Mouse (Mus musculus) kidney, postnatal 4 days (tissue): ENCODE measurements at regions not wholly inside any gene's neighbourhood (a gene's known extent, or its start where the extent isn't known, plus 50 kb on each side); places are given as distances from the start of the nearest gene placed in this dataset.
A peak's percentile ranks its signal among the peaks of the same experiment; 100 is the strongest.

Experiments
- DNase-seq, 2 experiments: peaks; one replicate each; pipeline ENCODE4 v3.0.0; 2021; ENCODE audit warnings: mixed read lengths in 2 of 2

DNA sequence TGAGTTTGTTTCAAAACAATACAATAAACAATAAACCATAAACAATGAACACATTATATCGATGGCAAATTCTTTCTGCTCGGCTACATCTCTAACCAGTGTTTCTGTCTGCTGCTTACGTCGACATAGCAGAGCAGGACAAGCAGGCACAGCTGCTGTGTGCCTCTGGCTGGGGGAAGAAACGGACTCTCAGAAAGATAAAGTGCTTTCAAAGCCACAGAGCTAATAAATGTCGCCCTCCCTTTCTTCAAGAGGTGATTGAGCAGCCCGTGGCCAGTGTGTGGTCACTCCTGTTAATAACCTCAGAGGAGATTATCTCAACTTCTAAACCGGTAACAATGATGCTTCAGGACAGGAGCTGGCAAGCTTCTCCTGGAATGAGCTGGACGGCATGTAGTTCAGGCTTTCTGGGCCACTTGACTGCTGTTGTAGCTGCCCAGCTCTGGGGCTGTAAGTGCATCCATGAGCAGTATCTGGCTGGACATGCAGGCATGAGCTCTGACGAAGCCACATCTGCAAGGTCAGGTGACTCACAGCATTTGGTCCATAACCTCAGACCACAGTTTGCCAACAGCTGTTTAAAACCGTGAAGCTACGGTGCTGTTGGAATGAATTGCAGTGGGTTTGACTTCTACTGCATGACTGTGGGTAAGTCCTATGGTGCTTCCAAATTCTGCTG, 55.6 kb downstream of the Evx1 start:
- peak; percentile 3 to 4 for DNase-seq

DNA sequence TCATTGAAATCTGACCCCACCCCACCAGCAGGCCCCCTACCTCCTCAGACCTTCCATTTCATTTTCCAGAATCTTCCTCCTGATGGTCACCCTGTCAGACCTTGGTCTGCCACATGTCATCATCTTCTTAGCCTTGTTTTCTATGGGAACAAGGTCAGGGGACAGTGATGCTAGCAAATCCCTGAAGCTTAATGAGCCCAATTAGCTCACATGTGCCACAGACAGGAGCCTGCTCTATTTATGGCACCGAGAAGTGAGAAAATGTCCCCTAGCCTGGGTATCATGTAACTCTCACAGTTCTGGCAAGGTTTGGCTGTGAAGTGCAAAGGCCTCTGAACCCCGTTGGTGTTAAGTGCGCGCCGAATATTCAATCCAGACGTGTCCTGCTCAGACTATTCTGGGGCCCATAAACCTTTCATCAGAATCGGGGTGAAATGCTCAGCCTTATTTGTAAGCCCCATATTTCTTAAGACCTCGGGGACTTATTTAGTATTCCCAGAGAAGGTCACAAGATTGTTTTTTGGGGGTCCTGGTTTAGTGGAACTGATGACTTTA, 57.6 kb downstream of the Evx1 start:
- DNase-seq: no peak

DNA sequence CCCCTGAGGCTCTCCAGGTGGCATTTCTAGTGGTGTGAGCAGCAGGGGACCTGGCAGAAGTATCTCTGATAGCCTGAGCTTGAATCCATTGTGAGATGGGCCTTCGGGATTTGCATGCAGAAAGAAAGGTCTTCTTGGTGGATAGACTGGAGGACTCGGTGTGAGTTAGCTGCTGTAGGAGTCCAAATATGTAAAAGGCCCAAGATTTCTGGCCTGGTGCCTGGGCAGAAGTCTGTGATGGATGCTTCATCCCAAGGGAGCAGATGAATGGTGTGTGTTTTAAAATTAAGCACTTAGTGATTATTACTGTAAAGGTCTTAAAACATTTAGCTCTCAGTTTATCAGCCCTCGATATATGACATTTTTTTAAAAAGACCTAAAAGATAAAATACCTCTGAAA, 65.8 kb downstream of the Evx1 start:
- peak; percentile 11 to 17 for DNase-seq

DNA sequence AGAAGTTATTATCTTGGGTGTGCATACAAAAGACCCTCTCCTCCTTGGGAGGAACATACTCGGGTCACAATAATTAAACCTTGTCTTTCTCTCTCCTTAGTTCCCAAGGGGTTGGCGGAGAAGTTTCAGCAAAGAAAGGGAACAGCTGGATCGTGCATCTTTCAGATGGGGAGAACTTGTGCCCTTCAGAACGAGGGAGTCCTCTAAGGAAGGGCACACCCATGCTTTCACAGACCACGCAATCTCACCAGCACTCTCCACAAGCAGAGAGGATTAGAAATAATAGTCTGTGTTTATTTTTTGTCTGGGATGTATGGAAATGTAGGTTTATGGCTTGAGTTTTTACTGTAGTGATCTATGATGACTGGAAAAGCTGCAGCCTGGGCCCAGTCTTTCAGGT, 66.3 kb downstream of the Evx1 start:
- DNase-seq: no peak

DNA sequence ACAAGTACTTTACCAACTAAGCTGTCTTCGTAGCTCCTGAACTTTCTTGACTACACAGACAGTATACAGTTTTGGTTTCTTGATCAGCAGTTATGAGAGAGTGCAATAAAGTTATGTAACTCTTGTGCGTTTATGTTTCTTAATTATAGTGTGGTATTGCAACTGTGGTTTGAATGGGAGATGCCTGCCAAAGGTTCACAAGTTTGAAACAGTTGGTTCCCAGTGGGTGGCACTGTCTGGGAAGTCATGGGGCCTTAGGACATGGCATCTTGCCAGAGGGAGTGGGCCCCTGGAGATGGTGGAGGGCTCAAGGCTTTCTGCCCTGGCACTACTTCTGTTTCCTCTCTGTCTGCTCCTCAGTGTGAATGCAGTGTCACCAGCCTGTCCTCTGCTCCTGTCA, 71.7 kb downstream of the Evx1 start:
- DNase-seq: no peak

DNA sequence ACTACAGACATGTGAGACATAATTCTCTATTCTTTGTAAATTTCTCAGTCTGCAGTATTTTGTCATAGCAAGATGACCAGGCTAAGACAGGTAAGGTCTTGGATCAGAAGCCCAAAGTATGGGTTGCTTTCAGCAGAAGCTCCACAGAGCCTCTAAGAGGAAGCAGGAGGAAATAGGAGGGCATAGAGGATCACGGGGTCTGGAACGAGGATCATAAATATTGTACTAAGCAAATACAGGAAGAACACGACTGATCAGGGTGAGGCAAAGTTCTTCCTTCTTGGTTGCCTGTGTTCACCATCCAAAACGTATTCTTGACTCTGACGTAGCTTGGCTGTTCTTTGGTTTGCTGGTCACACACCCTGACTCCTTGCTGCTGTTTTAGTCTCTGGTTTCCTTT, 88.1 kb downstream of the Evx1 start:
- no peak for DNase-seq

DNA sequence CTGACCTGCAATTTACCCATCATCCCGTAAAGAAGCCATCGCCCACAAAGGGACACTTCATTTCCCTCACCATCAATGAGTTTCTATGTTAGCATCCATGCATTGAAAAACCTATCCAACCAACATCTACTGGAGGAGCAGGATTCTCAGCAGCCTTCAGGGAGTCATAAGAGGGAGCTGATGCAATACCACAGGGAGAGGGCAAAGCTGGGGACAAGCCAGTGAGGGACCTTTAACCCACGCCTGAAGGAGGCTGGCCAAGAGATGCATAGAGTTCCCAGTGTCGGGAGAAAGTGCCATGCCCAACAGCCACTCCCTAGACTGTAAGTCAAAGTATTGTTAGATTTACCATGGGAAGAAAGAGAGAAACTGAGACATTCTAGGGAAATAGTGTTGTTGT, 96.7 kb downstream of the Evx1 start:
- no peak for DNase-seq

DNA sequence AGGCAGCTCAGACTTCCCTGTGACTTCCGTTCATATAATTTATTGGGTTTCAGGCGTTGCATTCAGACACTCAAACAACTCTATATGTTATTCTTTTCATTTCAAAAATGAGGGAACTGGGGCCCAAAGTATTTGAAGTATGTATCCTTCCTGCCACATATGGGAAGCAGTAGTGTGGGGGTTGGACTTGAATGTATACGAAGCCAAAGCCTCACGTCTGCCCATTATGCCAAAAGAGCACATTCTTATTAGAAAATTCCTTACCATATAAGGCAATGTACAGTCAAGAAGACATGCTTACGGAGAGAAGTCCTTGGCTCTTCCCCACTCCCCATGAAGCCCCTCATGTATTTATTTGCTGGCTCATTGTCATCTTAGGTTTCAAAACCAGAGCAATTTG, 97.4 kb downstream of the Evx1 start:
- no peak for DNase-seq

DNA sequence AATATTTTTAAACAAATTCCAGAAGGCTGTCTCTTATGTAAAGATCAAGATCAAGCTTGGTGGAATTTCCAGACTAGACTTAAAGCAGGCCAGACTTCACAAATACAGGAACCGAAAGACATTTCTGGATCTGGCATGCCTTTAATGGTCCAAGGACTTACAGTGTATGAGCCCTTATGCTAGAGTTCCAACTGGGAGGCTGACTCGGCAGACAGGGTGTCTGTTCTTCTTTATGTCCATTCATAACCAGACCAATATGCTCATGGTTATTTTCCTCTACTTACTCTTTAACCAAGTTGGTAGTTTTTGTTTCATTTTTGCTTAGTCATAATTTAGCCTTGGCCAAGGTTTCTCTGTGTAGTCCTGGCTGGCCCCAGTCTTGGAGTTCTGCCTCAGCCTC, 98.0 kb downstream of the Evx1 start:
- DNase-seq: no peak

DNA sequence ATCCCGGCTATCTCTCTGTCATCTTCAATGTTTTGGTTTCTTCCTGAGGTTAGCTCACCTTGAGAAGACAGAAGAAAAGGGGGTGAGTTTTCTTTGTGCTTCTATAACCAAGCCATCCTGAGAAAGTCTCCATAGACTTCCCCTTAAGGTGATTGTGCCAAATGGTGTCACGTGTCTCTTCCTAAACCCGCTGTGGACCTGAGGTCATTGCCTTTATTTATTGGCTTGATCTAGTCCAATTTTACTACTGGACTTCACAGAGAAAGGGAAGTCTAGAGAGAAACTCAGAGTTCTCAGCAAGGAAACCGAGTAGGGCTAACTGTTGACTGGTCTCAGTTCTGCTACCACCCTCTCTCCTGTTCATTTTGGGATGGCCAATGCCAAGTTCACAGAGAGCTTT, 100.3 kb downstream of the Evx1 start:
- no peak for DNase-seq

DNA sequence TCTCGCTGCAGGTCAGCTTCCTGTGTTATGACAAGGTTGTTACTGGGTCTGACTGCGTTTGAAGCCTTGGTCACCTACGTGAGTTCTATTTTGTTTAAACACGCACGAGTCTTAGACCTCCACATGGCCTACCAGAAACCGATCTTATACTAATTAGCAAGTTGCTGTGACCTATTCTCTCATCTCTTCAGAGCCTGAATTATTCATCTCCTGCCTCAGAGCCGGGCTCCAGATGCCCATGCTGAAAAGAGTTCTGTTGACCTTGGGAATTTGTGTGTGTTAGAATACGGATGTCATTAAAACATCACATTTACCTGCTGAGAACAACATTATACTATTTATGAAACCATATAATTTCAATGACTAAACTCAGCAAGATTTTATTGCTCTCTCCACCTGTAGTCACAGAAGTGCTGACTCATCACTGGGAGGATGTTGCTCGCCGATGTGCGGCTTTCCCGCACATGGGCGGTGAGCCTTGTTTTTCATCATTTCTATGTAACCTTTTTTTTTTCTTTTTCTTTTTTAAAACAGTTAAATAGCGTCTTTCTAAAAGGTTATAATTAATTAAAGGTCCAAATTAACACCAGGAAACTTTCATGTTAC, 102.1 kb downstream of the Evx1 start:
- DNase-seq: no peak

DNA sequence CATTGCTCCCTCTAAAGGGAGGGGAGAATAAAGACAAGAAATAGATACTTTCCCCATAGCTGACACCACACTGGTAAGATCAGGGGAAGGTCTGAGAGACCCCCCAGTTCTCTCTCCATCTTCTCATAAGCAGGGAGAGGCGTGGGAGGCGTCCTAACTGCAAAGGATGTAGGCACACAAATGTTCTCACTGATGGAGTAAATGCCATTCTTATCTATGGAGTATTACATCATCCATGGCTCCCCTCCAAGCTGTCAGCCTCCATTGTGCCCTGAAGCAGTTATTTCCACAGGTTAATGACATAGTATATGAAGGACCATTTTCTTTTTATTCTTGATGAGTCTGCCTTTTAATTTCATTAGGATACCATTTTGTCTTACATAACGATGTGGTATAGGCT, 103.2 kb downstream of the Evx1 start:
- no peak for DNase-seq

DNA sequence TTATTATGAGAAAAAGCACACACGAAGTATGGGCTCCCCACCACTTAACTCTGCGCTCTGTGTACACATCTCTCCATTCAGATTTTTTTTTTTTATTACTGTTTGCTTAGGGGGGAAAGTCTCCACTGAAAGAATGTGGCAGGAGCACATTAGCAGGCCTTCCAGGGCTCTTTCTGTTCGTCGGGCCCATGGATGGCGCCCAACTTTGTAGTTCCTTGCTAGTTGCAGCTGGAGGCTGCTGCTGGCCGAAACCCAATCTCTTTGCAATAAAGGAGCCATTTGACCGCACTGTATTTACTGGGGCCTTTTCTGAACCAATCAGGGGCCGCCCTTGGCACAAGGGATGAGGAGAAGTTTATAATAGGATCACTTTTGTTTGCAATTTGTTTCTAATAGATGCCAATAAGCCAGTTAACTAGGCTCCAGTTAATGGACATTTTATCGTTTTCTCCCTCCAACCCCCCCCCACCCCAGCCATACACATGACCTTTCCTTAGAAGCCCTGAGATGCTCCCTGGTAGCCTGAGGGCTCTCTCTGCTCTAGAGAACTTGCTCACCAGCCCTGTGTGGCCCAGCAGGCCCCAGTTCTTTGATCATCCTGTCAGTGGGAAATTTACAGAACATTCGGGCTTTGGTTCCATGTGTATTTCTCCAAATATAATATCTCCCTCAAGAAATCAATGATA, 104.3 kb downstream of the Evx1 start:
- DNase-seq: peak; percentile 60 to 62

DNA sequence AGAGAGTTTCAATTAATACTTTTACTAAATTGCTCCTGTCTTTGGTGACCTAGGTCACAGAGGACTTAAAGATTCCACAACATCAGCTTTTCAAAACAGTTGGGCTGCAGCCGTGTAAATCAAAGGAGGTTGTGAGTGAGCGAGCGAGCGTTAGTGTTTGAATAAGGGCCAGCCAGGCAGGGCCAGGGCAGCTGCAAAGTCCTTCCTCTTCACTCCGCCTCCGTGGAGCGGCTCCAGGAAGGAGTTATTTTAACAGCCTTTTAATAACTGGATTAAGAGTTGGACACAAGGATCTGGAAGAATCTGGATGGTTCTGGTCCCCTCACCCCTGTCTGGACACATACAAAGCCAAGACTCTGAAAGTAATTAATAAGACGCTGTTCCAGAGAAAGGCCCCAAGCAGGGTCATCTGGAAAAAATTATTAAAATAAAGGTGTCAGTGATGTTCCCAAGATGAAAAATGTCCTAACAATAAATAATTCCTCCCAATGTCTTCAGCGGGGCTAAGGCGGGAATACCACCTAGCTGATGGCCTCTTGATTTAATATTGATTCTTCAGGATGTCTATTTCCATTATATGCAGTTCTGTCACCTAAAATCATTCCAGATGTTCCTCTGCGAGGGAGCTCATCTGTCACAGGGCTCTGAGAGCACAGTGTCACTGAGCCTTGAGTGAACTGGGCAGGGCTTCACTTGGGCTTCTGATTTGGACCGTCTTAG, 105.3 kb downstream of the Evx1 start:
- peak; percentile 73 to 79 for DNase-seq

DNA sequence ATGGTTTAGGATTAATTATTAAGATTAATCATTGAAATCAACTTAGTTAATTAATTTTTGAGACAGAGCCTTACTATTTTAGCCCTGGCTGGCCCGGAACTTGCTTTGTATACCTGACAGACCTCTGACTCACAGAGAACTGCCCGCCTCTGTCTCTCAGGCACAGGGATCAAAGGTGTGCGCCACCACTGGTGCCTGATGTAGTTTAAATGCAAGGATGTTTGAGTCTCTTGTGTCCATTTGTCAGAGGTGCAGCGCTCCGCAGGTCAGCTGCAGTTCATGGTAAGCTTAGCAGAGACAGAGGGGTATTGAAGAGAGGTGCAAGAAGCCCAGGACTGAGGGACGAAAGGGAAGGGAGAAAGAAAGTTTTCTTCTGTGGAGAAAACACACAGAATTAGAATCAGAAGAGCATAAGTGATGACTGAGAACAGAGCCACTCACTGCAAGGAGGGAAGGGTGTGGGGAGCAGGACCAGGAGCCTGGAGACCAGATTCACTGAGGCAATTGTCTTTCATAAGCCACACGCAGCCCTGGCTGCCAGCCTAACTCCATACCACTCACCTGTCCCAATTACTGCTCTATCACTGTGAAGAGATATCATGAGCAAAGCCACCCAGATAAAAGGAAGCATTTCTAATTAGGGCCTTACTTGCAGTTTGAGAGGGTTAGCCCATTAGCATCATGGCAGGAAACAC, 107.1 kb downstream of the Evx1 start:
- no peak for DNase-seq

DNA sequence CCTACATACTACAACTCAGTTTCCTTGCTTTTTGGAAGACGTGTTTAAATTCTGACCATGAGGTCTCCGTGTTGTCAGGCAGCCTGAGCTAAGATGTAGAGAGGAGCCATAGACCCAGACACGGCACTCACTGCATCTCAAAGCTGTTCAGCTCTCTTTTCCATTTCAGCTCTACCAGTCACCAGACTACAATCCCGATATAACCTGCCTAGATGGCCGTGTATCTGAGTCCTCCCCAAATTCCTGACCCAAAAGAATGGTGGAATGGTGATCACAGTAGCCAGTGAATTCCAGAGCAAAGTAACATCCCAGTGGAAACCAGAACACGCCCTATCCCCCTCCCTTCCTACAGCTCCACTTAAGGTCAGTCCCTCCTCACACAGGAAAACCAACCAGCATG, 108.5 kb downstream of the Evx1 start:
- no peak for DNase-seq

DNA sequence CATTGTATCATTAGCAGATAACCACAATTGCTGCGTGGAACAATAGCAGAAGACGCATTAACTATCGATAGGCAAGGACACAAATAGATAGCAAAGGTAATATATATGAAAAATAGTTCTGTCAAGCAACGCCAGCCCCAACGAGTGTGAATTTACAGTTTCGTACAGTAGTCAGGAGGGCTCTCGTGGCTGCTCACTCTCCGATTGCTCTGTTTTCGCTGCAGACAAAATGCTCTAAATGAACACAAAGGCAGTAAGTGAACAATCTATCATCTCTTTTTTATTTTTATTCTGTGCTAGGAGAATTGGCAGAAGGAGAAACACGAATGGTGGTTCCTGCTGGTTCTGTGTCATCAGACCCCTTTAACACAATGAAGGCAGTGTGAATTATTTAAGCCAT, 109.4 kb downstream of the Evx1 start:
- no peak for DNase-seq

DNA sequence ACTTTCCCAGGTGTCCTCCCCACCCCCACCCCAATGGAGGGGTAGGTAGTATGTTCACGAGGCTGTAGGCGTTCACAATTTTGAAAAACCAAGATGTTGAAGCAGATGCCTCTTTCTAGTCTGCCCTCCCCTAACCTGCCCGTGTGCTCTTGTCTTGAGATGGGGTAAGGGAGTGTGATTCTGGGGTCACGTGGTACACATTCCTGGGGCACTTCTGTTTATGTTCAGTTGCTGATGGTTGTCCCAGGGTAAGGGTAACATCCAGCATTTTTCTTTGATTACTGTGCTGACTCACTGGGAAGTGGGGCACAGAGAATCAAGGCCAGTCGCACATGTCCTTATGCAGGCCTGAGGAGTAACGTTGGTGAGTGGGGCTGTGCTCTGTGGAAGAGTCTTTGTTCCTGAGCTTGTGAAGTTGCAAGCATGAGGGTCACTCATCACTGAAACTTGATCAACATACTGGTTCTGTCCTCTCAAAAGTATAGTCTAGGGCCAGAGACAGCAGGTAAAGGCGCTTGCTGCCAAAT, 110.3 kb downstream of the Evx1 start:
- no peak for DNase-seq

DNA sequence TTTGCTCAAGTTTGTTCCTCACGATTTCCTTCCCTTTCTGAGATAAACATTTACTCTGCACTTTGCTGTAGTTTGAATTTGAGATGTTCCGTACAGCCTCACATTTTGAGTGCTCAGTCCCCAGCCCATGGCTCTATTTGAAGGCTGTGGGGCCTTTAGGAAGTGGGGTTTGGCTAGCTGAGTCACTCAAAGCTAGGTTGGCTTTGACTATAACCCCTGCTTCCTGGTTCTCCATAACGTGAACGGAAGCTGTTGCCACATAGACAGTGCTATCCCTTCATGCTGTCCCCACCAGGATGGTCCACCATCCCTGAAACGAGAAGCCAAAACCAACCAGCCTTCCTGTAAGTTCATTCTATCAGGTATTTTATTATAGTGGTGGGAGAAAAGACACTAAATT, 111.1 kb downstream of the Evx1 start:
- DNase-seq: no peak

DNA sequence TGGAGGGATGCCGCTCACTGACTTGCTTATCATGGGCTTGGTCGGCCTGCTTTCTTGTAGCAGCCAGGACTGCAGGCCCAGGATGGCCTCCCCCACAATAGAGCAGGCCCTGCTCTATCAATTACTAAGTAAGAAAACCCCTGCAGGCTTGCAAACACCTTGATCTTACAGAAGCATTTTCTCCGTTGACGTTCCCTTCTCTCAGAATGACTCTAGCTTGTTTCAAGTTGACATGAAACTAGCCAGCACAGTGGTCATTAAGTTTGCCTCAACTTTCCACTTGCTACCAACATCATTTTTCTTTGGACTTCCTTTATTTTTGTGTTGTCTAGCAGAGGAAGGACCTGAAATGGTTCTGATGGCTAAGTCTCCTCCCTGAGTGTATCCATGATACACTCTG, 111.8 kb downstream of the Evx1 start:
- DNase-seq: no peak

DNA sequence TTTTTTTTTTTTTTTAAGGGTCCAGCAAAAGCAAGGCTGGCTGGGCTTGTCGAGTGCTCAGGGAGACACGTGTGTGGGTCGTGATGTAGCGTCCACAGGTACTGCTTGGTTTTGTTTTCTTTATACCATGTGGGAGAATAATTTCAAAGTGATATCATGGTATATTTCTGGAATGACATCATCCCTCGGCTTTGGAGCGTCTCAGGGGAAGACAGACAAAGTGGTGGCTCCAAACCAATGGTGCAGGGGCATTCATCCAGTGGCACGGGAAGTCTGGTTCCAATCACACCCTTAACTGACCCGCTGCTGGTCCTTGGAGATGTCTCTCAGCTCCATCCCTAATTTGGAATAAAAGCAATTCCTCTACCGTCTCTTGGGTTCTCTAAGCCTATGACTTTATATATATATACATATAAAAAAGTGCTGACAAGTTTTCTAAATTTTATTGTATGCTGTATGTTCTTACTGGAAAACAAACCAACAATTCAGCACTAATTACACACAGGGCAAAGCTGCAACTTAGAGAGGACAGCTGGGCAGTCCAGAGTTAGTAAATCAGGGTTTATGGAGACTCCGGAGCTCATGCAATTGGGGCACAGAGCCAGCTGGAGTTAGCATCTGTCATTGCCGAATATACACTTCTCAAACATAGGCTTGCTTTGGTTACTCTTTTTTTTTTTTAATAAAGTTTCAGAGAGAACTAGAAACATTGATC, 115.3 kb downstream of the Evx1 start:
- peak; percentile 56 to 62 for DNase-seq

DNA sequence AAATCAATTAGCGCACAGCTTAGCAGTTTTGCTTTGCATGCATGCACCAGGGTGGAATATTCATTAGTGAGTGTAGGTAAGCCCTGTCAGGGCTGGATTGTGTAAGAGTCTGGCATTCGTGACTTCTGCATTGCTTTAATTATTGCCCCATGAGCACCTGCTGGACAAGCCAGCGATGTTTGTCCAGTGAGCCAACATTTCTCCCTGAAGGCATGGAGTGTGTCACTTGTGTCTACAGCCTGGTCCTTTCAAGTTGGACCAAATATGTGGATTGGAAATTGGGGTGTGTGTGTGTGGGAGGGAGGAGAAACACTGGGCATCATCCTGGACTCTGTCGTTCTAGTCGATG, 115.9 kb downstream of the Evx1 start:
- no peak for DNase-seq
